Mouse (Mus musculus) lung, embryonic 14.5 days (tissue): ENCODE measurements around the gene Hamp2. TPM values are rescaled to one million over a fixed set of nuclear protein-coding genes. Genes with fewer than 3 reads are reported as not detected.
"Not testable (repeated sequence)": the region's sequence is repeated elsewhere in the genome, so short reads cannot be mapped to it uniquely, and the experiment has no call there.

Experiments
- ATAC-seq: fragments of 200-750 bp; cut with Nextera tagmentation; 2 replicates; pipeline ENCODE4 v1.8.0; 2017; ENCODE audit warnings: mild to moderate bottlenecking, moderate TSS enrichment, moderate library complexity; ENCODE audit not compliant: insufficient read depth
- DNase-seq: peaks from one replicate; pipeline ENCODE4 v3.0.0-alpha.2; 2015
- H3K27ac ChIP-seq: fragments of 300-500 bp; sonication (generic); 2 replicates; pipeline ENCODE4 v1.5.1; 2014; ENCODE audit warnings: low read depth, mild to moderate bottlenecking, moderate library complexity
- H3K27me3 ChIP-seq: fragments of 300-500 bp; sonication (generic); 2 replicates; pipeline ENCODE4 v1.6.1; 2014; ENCODE audit warnings: low read length, control low read depth; ENCODE audit not compliant: insufficient read depth
- H3K36me3 ChIP-seq: fragments of 300-500 bp; sonication (generic); 2 replicates; pipeline ENCODE4 v1.6.1; 2014; ENCODE audit warnings: control low read depth; ENCODE audit not compliant: insufficient read depth
- H3K4me1 ChIP-seq: fragments of 300-500 bp; sonication (generic); 2 replicates; pipeline ENCODE4 v1.6.1; 2014; ENCODE audit warnings: antibody characterized with exemption, control low read depth; ENCODE audit not compliant: insufficient read depth
- H3K4me2 ChIP-seq: fragments of 300-500 bp; sonication (generic); 2 replicates; pipeline ENCODE4 v1.6.1; 2014; ENCODE audit warnings: mild to moderate bottlenecking
- H3K4me3 ChIP-seq: fragments of 300-500 bp; sonication (generic); 2 replicates; pipeline ENCODE4 v1.5.1; 2014; ENCODE audit warnings: low read depth, low read length
- H3K9ac ChIP-seq: fragments of 300-500 bp; sonication (generic); 2 replicates; pipeline ENCODE4 v1.6.1; 2014
- H3K9me3 ChIP-seq: fragments of 300-500 bp; sonication (generic); 2 replicates; pipeline ENCODE4 v1.6.1; 2016; ENCODE audit warnings: low read depth, low read length, control low read depth
- CTCF ChIP-seq: IDR thresholded peaks from 2 replicates; pipeline ENCODE4 v1.5.1; 2016; ENCODE audit warnings: antibody characterized with exemption, low read depth
- WGBS: fragments of 180-500 bp; shearing (Covaris S2); extraction: QIAGEN DNeasy Blood & Tissue Kit; methylation state at CpG from one replicate; pipeline ENCODE4 v1.1.7; 2014; 5-methylcytosine and 5-hydroxymethylcytosine counted together
- polyA plus RNA-seq: library from polyadenylated mRNA; unstranded; fragments of >200 nt; fragmentation: Nextera tagmentation; extraction: Ambion mirVana; gene quantifications from 2 replicates; pipeline ENCODE4 v1.2.1, GENCODE M21; 2014

Hamp2 gene
- polyA plus RNA-seq, 1 experiment from 2014 or later, result not detected

GRCm38 (mm10) chr7:30924071-30924470 is 410 bp downstream of the Hamp2 start:
- Histone ChIP-seq H3K9me3 (no peaks in the 10 kb centered on the region), H3K4me1 (no peaks in the 10 kb centered on the region), H3K36me3 (no peaks in the 10 kb centered on the region), H3K9ac (no peak overlapping the region), H3K4me2 (no peak overlapping the region), H3K27me3 (no peaks in the 10 kb centered on the region), H3K4me3 (no peak overlapping the region), H3K27ac (no peak overlapping the region)
- DNase-seq, result no peak
- WGBS, result 46% methylated on average over 3 of the region's 3 CpGs
- TF ChIP-seq CTCF, result no peak
- no peak for ATAC-seq

GRCm38 (mm10) chr7:30922490-30922889 is 2.0 kb downstream of the Hamp2 start:
- H3K27ac ChIP-seq, H3K4me2 ChIP-seq, H3K4me3 ChIP-seq, H3K9ac ChIP-seq, H3K36me3 ChIP-seq, DNase-seq, H3K27me3 ChIP-seq, ATAC-seq, H3K4me1 ChIP-seq, H3K9me3 ChIP-seq: not testable (repeated sequence)
- 41% methylated on average over 3 of the region's 3 CpGs for WGBS

GRCm38 (mm10) chr7:30920217-30920616 is 4.3 kb downstream of the Hamp2 start:
- no peak for DNase-seq
- Histone ChIP-seq H3K27ac (no peak overlapping the region), H3K9me3 (no peaks in the 10 kb centered on the region), H3K4me1 (no peaks in the 10 kb centered on the region), H3K36me3 (no peaks in the 10 kb centered on the region), H3K4me2 (no peak overlapping the region), H3K9ac (no peak overlapping the region), H3K27me3 (no peaks in the 10 kb centered on the region), H3K4me3 (no peak overlapping the region)
- ATAC-seq, result no peak
- 54% methylated on average over 3 of the region's 3 CpGs for WGBS
- TF ChIP-seq CTCF, result no peak

GRCm38 (mm10) chr7:30917219-30917618 is 7.3 kb downstream of the Hamp2 start:
- H3K9me3 ChIP-seq, result no peaks in the 10 kb centered on the region
- no peak overlapping the region for H3K9ac ChIP-seq
- no peak for ATAC-seq
- no peak overlapping the region for H3K27ac ChIP-seq
- WGBS, result 39% methylated on average over 4 of the region's 4 CpGs
- TF ChIP-seq CTCF, result no peak
- no peak overlapping the region for H3K4me3 ChIP-seq
- H3K27me3 ChIP-seq, result no peaks in the 10 kb centered on the region
- DNase-seq, result no peak
- no peak overlapping the region for H3K4me2 ChIP-seq
- no peaks in the 10 kb centered on the region for H3K4me1 ChIP-seq
- H3K36me3 ChIP-seq, result no peaks in the 10 kb centered on the region

- ATAC-seq (no peak), DNase-seq (no peak)
- Histone ChIP-seq H3K27me3 (no peaks in the 10 kb centered on the region), H3K4me1 (no peaks in the 10 kb centered on the region), H3K9ac (no peak overlapping the region), H3K4me3 (no peak overlapping the region), H3K27ac (no peak overlapping the region), H3K36me3 (no peaks in the 10 kb centered on the region), H3K9me3 (no peaks in the 10 kb centered on the region), H3K4me2 (no peak overlapping the region)
- 23% methylated on average over 6 of the region's 6 CpGs for WGBS
- TF ChIP-seq CTCF, result no peak
Observed at GRCm38 (mm10) chr7:30916713-30917112, 7.8 kb downstream of the Hamp2 start.

GRCm38 (mm10) chr7:30914732-30915131 is 9.7 kb downstream of the Hamp2 start, which contains the start of gene Mag:
Gene Mag, minus strand, starts transcription at chr7:30914873.
- no peak within 1 kb of the TSS for H3K9ac ChIP-seq
- ATAC-seq (no peak), DNase-seq (no peak)

GRCm38 (mm10) chr7:30909773-30910172 is 14.7 kb downstream of the Hamp2 start:
- no peaks in the 10 kb centered on the region for H3K36me3 ChIP-seq
- no peak overlapping the region for H3K9ac ChIP-seq
- no peak for TF ChIP-seq CTCF
- H3K27ac ChIP-seq, result no peak overlapping the region
- H3K4me1 ChIP-seq, result no peaks in the 10 kb centered on the region; the same call in 1 of the 2 replicates
- no peak for ATAC-seq
- no peak overlapping the region for H3K4me2 ChIP-seq
- H3K27me3 ChIP-seq, result no peaks in the 10 kb centered on the region
- DNase-seq, result no peak
- H3K9me3 ChIP-seq, result no peaks in the 10 kb centered on the region
- H3K4me3 ChIP-seq, result no peak overlapping the region
- 70% methylated on average over 6 of the region's 6 CpGs for WGBS

More at GRCm38 (mm10) chr7:30914732-30915131, 9.7 kb downstream of the Hamp2 start, which contains the start of gene Mag:
- no peaks in the 10 kb centered on the region for H3K27me3 ChIP-seq
- H3K27ac ChIP-seq, result no peak within 1 kb of the TSS
- H3K9me3 ChIP-seq, result no peaks in the 10 kb centered on the region
- H3K4me3 ChIP-seq, result no peak within 1 kb of the TSS
- H3K4me1 ChIP-seq, result no peaks in the 10 kb centered on the region
- no peak for TF ChIP-seq CTCF
- no peaks in the 10 kb centered on the region for H3K36me3 ChIP-seq
- 71% methylated on average over 7 of the region's 8 CpGs for WGBS
- H3K4me2 ChIP-seq, result no peak within 1 kb of the TSS

- Histone ChIP-seq H3K4me1 (no peaks in the 10 kb centered on the region; the same call in 1 of the 2 replicates), H3K36me3 (no peaks in the 10 kb centered on the region), H3K4me3 (peak overlapping the region; percentile 23; the same call in 1 of the 2 replicates), H3K27me3 (no peaks in the 10 kb centered on the region), H3K4me2 (peak overlapping the region; percentile 59), H3K9ac (no peak overlapping the region), H3K9me3 (no peaks in the 10 kb centered on the region), H3K27ac (no peak overlapping the region)
- DNase-seq, result no peak
- 21% methylated on average over 17 of the region's 17 CpGs for WGBS
- TF ChIP-seq CTCF, result no peak
- no peak for ATAC-seq
Observed at GRCm38 (mm10) chr7:30908992-30909431, 15.5 kb downstream of the Hamp2 start.
